Mouse (Mus musculus): ENCODE measurements around the gene Rnf126.

DNA sequence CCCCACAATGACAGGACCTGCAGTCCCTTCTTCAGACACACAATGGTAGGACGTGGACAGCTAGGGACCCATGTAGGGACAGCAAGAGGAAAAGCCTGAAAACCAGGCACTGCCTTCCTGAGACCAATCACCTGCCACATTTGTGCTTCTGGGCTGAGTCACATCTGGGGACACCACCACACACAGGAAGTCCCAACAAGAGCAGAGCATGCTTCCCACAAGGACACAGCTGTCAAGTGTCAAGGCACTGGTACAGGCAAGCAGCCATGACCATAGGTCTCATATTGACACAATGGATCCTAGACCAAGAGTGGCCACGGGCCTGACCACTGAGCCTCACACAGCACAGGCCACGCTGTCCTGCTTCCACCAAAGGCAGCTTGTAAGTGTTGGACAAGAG lies 3.9 kb downstream of the Rnf126 start:
- TF ChIP-seq ZC3H11A (IDR thresholded peaks at IDR 0.05; ENCODE audit: borderline replicate concordance, low read depth, low read length), result no peak
- no peak for TF ChIP-seq HCFC1 (IDR thresholded peaks at IDR 0.05; ENCODE audit: borderline replicate concordance, insufficient read depth, low read length)
- TF ChIP-seq CHD2 (IDR thresholded peaks at IDR 0.05; ENCODE audit: low read depth, low read length), result no peak
- no peak for TF ChIP-seq MAFK (IDR thresholded peaks at IDR 0.05; ENCODE audit: insufficient read depth, low read depth, low read length)
- no peak for TF ChIP-seq ZNF384 (IDR thresholded peaks at IDR 0.05; ENCODE audit: low read depth, low read length)

All from ES-E14 (cell line).